Mouse (Mus musculus): ENCODE data around the gene Hyal1. TPM values are rescaled to one million over a fixed set of nuclear protein-coding genes. Genes with fewer than 3 reads are reported as not detected.

Gene Hyal1
- polyA plus RNA-seq, 1 experiment from 2014 or later, result 3.6 TPM

DNA sequence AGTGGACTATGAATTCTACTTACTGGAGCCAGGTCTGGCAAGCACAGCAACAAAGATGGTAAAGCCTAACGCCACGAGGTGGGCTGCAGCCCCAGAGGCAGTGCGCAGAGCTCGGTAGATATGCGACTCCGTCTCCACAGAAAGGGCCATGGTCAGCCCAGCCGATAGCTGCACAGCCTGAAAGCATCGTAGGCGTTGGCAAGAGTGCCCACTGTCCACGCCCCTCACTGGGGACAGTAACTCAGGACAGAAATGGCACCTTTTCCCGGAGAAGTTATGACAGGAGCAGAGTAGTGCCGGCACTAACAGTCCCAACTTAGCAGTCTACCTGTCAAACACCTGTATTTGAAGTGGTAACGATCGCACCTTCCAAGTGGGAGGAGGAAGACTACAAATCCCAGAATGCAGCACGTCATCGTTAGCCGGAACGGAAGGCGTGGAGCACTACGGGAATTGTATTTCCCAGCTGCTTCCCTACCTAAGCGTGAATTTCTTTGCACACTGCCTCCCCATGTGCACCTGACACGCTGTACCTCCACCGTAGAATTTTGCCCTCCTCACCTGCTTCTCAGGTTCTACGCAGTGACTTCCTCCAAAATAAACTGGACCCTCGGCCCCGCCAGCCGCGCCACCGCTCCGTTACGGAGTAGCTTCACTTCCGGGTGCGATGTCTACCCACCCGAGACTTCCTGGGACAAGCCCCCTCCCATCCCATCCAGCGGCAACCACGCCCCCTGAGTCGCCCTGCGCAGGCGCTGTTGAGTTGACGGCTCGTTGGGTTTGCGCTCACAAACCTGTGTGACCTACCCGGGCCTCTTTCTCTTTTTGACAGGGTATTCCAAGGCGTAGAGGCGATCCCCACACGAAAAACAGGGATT lies 35.0 kb upstream of the Hyal1 start, which contains the start of the genes Cyb561d2 and Nprl2:
Cyb561d2 (minus strand) TSS at position 720 of the 878 bp plus-strand sequence.
Nprl2 (plus strand) TSS at position 753 of the 878 bp plus-strand sequence.
- DNase-seq (ENCODE audit: low spot score), result peak; percentile 97
- Histone ChIP-seq H3K9ac (ENCODE audit: low read depth, low read length) (peak within 1 kb of the TSS; percentile 61), H3K27ac (ENCODE audit: low read depth, low read length) (no peak within 1 kb of the TSS), H3K4me3 (ENCODE audit: low read depth, low read length) (peak within 1 kb of the TSS; percentile 60), H3K4me1 (replicated peaks; ENCODE audit: control insufficient read depth, insufficient read depth, low read length) (peaks cover 10% of the 10 kb centered on the region), H3K4me2 (replicated peaks; ENCODE audit: low read depth, low read length) (peak within 1 kb of the TSS; percentile 62), H3K36me3 (ENCODE audit: control insufficient read depth, insufficient read depth, low read length) (peaks cover 11% of the 10 kb centered on the region; the same call in 1 of the 2 replicates), H3K27me3 (ENCODE audit: control insufficient read depth, insufficient read depth, low read length) (no peaks in the 10 kb centered on the region), H3K9me3 (ENCODE audit: control insufficient read depth, low read length) (no peaks in the 10 kb centered on the region)
- peak; percentile 87 for ATAC-seq (ENCODE audit: low FRiP score)
- 2% methylated on average over 46 of the region's 46 CpGs for WGBS

DNA sequence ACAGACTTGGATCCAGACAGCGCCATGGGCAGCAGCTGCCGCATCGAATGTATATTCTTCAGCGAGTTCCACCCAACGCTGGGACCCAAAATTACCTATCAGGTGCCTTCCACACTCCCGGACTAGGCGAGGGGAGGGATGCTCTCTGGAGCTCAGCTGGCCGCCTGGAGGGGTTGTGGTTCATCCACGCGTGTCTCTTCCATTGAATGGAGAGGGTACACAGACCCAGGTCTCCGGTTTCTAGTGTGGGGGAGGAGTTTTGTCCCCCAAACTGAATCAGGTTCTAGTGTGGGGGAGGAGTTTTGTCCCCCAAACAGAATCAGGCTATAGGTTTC lies 34.4 kb upstream of the Hyal1 start:
- Histone ChIP-seq H3K4me1 (replicated peaks; ENCODE audit: control insufficient read depth, insufficient read depth, low read length) (peaks cover 12% of the 10 kb centered on the region), H3K27me3 (ENCODE audit: control insufficient read depth, insufficient read depth, low read length) (no peaks in the 10 kb centered on the region), H3K27ac (ENCODE audit: low read depth, low read length) (no peak overlapping the region), H3K4me3 (ENCODE audit: low read depth, low read length) (peak overlapping the region; percentile 60), H3K36me3 (ENCODE audit: control insufficient read depth, insufficient read depth, low read length) (peaks cover 11% of the 10 kb centered on the region; the same call in 1 of the 2 replicates), H3K9ac (ENCODE audit: low read depth, low read length) (peak overlapping the region; percentile 61), H3K4me2 (replicated peaks; ENCODE audit: low read depth, low read length) (peak overlapping the region; percentile 62), H3K9me3 (ENCODE audit: control insufficient read depth, low read length) (no peaks in the 10 kb centered on the region)
- WGBS, result 3% methylated on average over 11 of the region's 11 CpGs
- ATAC-seq (ENCODE audit: low FRiP score) (peak; percentile 56), DNase-seq (ENCODE audit: low spot score) (no peak)

DNA sequence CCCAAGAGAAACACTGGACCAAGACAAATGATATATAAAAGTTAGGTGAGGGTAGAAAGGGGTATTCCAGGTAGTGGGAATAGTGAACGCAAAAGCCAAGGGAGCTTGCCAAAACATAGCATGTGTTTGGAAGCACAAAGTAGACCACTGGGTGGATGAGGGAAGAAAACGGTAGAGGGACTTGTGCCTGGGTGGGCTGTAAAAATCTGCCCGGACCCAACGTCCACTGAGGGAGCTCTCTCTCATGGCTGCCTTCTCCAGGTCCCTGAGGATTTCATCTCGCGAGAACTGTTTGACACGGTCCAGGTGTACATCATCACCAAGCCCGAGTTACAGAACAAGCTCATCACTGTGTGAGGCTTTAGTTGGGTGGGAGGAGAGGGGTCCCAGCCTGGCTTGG lies 34.0 kb upstream of the Hyal1 start:
- Histone ChIP-seq H3K4me1 (replicated peaks; ENCODE audit: control insufficient read depth, insufficient read depth, low read length) (peaks cover 14% of the 10 kb centered on the region), H3K9me3 (ENCODE audit: control insufficient read depth, low read length) (no peaks in the 10 kb centered on the region), H3K4me2 (replicated peaks; ENCODE audit: low read depth, low read length) (peak overlapping the region; percentile 62), H3K4me3 (ENCODE audit: low read depth, low read length) (peak overlapping the region; percentile 60), H3K27ac (ENCODE audit: low read depth, low read length) (no peak overlapping the region), H3K27me3 (ENCODE audit: control insufficient read depth, insufficient read depth, low read length) (no peaks in the 10 kb centered on the region), H3K36me3 (ENCODE audit: control insufficient read depth, insufficient read depth, low read length) (peaks cover 11% of the 10 kb centered on the region; the same call in 1 of the 2 replicates), H3K9ac (ENCODE audit: low read depth, low read length) (peak overlapping the region; percentile 61; the same call in 1 of the 2 replicates)
- DNase-seq (ENCODE audit: low spot score) (no peak), ATAC-seq (ENCODE audit: low FRiP score) (no peak)
- WGBS, result 54% methylated on average over 8 of the region's 8 CpGs

DNA sequence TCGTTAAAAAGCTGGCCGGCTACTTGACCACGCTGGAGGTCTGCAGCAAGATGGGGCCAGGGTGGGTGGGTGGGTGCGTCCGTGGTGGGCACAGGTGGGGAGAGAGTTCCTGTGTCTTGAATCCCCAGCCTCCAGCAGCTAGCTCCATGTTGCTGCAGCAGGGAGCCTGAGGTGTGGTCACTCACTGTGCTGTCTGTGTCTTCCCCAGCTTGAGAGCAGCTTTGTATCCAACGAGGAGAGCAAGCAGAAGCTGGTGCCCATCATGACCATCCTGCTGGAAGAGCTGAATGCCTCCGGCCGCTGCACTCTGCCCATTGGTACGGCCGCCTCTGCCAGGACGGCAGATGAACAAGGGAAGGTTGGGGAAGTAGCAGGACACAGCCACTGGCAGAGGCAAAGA lies 33.4 kb upstream of the Hyal1 start:
- H3K36me3 ChIP-seq (ENCODE audit: control insufficient read depth, insufficient read depth, low read length), result peaks cover 10% of the 10 kb centered on the region; the same call in 1 of the 2 replicates
- no peak overlapping the region for H3K9ac ChIP-seq (ENCODE audit: low read depth, low read length)
- ATAC-seq (ENCODE audit: low FRiP score), result no peak
- H3K4me2 ChIP-seq (replicated peaks; ENCODE audit: low read depth, low read length), result no peak overlapping the region
- H3K4me1 ChIP-seq (replicated peaks; ENCODE audit: control insufficient read depth, insufficient read depth, low read length), result peaks cover 14% of the 10 kb centered on the region
- H3K4me3 ChIP-seq (ENCODE audit: low read depth, low read length), result no peak overlapping the region
- no peaks in the 10 kb centered on the region for H3K9me3 ChIP-seq (ENCODE audit: control insufficient read depth, low read length)
- H3K27ac ChIP-seq (ENCODE audit: low read depth, low read length), result no peak overlapping the region
- WGBS, result 85% methylated on average over 11 of the region's 11 CpGs
- H3K27me3 ChIP-seq (ENCODE audit: control insufficient read depth, insufficient read depth, low read length), result 0 out of 2 replicates have a peak, but pooled peaks cover 2% of the 10 kb centered on the region
- DNase-seq (ENCODE audit: low spot score), result no peak

DNA sequence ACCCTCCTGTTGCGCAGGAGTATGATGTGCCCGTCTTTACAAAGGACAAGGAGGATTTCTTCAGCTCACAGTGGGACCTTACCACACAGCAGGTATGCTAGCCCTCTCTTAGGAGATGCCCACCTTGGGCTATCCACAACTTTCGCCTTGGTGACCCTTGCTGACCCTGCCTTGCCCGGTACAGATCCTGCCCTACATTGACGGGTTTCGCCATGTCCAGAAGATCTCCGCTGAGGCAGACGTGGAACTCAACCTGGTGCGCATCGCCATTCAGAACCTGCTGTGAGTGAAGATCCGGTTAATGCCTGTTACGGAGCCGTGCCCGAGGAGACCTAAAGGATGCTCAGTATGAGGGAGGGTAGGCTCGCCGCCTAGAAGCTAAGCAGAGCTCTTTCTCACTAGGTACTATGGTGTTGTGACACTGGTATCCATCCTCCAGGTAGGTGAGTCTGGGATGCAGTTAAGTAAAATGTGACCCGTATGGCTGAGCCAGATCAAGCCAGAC lies 32.5 kb upstream of the Hyal1 start:
- Histone ChIP-seq H3K4me2 (replicated peaks; ENCODE audit: low read depth, low read length) (no peak overlapping the region), H3K9me3 (ENCODE audit: control insufficient read depth, low read length) (no peaks in the 10 kb centered on the region), H3K36me3 (ENCODE audit: control insufficient read depth, insufficient read depth, low read length) (peaks cover 6% of the 10 kb centered on the region; the same call in 1 of the 2 replicates), H3K27me3 (ENCODE audit: control insufficient read depth, insufficient read depth, low read length) (peaks cover 6% of the 10 kb centered on the region; the same call in 1 of the 2 replicates), H3K4me3 (ENCODE audit: low read depth, low read length) (no peak overlapping the region), H3K4me1 (replicated peaks; ENCODE audit: control insufficient read depth, insufficient read depth, low read length) (peaks cover 14% of the 10 kb centered on the region), H3K27ac (ENCODE audit: low read depth, low read length) (no peak overlapping the region), H3K9ac (ENCODE audit: low read depth, low read length) (no peak overlapping the region)
- 94% methylated on average over 17 of the region's 17 CpGs for WGBS
- no peak for DNase-seq (ENCODE audit: low spot score)
- no peak for ATAC-seq (ENCODE audit: low FRiP score)

DNA sequence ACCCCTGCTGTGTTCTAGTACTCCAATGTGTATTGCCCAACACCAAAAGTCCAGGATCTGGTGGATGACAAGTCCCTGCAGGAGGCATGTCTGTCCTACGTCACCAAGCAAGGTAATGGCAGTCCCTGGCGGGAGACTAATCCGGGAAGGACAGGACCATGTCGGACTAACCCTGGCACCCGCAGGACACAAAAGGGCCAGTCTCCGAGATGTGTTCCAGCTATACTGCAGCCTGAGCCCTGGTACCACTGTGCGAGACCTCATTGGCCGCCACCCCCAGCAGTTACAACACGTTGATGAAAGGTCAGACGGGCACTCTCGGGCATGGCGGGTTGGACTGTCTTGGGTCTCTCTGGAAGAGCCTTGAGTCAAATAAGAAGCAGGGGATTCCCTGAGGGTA lies 32.0 kb upstream of the Hyal1 start:
- Histone ChIP-seq H3K4me3 (ENCODE audit: low read depth, low read length) (no peak overlapping the region), H3K4me1 (replicated peaks; ENCODE audit: control insufficient read depth, insufficient read depth, low read length) (peaks cover 14% of the 10 kb centered on the region), H3K27me3 (ENCODE audit: control insufficient read depth, insufficient read depth, low read length) (peaks cover 8% of the 10 kb centered on the region; the same call in 1 of the 2 replicates), H3K4me2 (replicated peaks; ENCODE audit: low read depth, low read length) (no peak overlapping the region), H3K9me3 (ENCODE audit: control insufficient read depth, low read length) (no peaks in the 10 kb centered on the region), H3K36me3 (ENCODE audit: control insufficient read depth, insufficient read depth, low read length) (peaks cover 5% of the 10 kb centered on the region; the same call in 1 of the 2 replicates), H3K27ac (ENCODE audit: low read depth, low read length) (no peak overlapping the region), H3K9ac (ENCODE audit: low read depth, low read length) (no peak overlapping the region)
- 96% methylated on average over 12 of the region's 12 CpGs for WGBS
- DNase-seq (ENCODE audit: low spot score) (no peak), ATAC-seq (ENCODE audit: low FRiP score) (no peak)

DNA sequence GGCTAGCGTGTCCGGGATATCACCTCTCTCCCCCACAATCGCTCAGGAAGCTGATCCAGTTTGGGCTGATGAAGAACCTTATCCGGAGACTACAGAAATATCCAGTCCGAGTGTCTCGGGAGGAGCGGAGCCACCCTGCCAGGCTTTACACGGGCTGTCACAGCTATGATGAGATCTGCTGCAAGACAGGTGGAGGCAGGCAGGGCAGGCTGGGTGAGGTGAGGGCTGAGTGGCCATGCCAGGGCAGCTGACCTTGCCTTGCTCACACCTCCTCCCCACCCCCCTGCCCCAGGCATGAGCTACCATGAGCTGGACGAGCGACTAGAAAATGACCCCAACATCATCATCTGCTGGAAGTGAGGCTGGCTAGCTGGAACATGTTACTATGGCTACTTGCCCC lies 31.5 kb upstream of the Hyal1 start:
- Histone ChIP-seq H3K4me2 (replicated peaks; ENCODE audit: low read depth, low read length) (no peak overlapping the region), H3K27me3 (ENCODE audit: control insufficient read depth, insufficient read depth, low read length) (peaks cover 8% of the 10 kb centered on the region), H3K9me3 (ENCODE audit: control insufficient read depth, low read length) (no peaks in the 10 kb centered on the region), H3K36me3 (ENCODE audit: control insufficient read depth, insufficient read depth, low read length) (0 out of 2 replicates have a peak, but pooled peaks cover 2% of the 10 kb centered on the region), H3K9ac (ENCODE audit: low read depth, low read length) (no peak overlapping the region), H3K27ac (ENCODE audit: low read depth, low read length) (no peak overlapping the region), H3K4me1 (replicated peaks; ENCODE audit: control insufficient read depth, insufficient read depth, low read length) (peaks cover 14% of the 10 kb centered on the region), H3K4me3 (ENCODE audit: low read depth, low read length) (no peak overlapping the region)
- DNase-seq (ENCODE audit: low spot score) (no peak), ATAC-seq (ENCODE audit: low FRiP score) (no peak)
- 90% methylated on average over 10 of the region's 10 CpGs for WGBS

DNA sequence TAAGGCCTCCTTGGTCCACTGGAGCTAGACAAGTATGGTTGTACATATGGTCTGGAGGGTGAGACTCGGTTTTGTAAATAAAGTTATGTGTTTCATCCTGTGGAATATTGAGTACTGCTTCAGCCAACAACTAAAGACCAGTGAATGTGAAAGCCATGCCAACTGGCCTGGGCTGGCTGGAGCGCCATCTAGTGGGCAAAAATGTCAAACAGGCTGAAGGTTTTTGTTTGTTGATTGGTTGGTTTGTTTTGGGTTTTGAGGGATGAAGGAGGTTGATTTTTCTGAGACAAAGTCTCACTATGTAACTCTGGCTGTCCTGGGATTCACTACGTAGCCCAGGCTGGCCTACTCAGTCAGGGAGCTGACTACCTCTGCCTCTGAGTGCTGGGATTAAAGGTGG lies 31.1 kb upstream of the Hyal1 start:
- no peaks in the 10 kb centered on the region for H3K9me3 ChIP-seq (ENCODE audit: control insufficient read depth, low read length)
- H3K4me3 ChIP-seq (ENCODE audit: low read depth, low read length), result no peak overlapping the region
- ATAC-seq (ENCODE audit: low FRiP score) (no peak), DNase-seq (ENCODE audit: low spot score) (peak; percentile 88)
- peaks cover 12% of the 10 kb centered on the region for H3K27me3 ChIP-seq (ENCODE audit: control insufficient read depth, insufficient read depth, low read length)
- H3K36me3 ChIP-seq (ENCODE audit: control insufficient read depth, insufficient read depth, low read length), result 0 out of 2 replicates have a peak, but pooled peaks cover 2% of the 10 kb centered on the region
- H3K9ac ChIP-seq (ENCODE audit: low read depth, low read length), result no peak overlapping the region
- no peak overlapping the region for H3K27ac ChIP-seq (ENCODE audit: low read depth, low read length)
- no peak overlapping the region for H3K4me2 ChIP-seq (replicated peaks; ENCODE audit: low read depth, low read length)
- H3K4me1 ChIP-seq (replicated peaks; ENCODE audit: control insufficient read depth, insufficient read depth, low read length), result peaks cover 15% of the 10 kb centered on the region
- WGBS, result 4% methylated on average over 3 of the region's 3 CpGs
